15 mouse cellular contexts compared by ENCODE assay signal in genomic region chr14:10445360-10445759, GRCm38 (mm10).
"Had no signal": no experiment of that assay in that cellular context is flagged by ENCODE, and none has a peak within 500 bp of the region (broad histone marks: within the 10 kb centered on the region; RNA-seq: fewer than 3 reads in every experiment).

No protein-coding gene starts in this region.

- H3K27me3 ChIP-seq: neural tube, embryonic 15.5 days; stomach, embryonic 15.5 days had no signal

- H3K4me2 ChIP-seq: neural tube, embryonic 15.5 days; stomach, embryonic 15.5 days had no signal

- H3K4me1 ChIP-seq: neural tube, embryonic 15.5 days; stomach, embryonic 15.5 days had no signal

- H3K36me3 ChIP-seq: neural tube, embryonic 15.5 days; stomach, embryonic 15.5 days had no signal

- H3K27ac ChIP-seq: neural tube, embryonic 15.5 days; stomach, embryonic 15.5 days; stomach, postnatal 0 days had no signal

- DNase-seq: retina, postnatal 1 day; right cerebral cortex, adult 18-20 months; right cerebral cortex, postnatal 14 days; right cerebral cortex, postnatal 25 days; right cerebral cortex, postnatal 4 days; spleen, adult 18-20 months; thymus, adult 18-20 months; thymus, adult 2 months; thymus, postnatal 14 days; thymus, postnatal 25 days; thymus, postnatal 36 days; thymus, postnatal 4 days had no signal

- H3K9ac ChIP-seq: neural tube, embryonic 15.5 days; stomach, embryonic 15.5 days had no signal

- H3K9me3 ChIP-seq: neural tube, embryonic 15.5 days; stomach, embryonic 15.5 days had no signal

- H3K4me3 ChIP-seq: neural tube, embryonic 15.5 days; stomach, embryonic 15.5 days had no signal
